Mouse (Mus musculus) kidney, postnatal 4 days (tissue): Measurements from ENCODE around the gene Abcc1.

Experiments used
- DNase-seq, 2 experiments: peaks; one replicate each; pipeline ENCODE4 v3.0.0; 2021; ENCODE audit warnings: mixed read lengths in 2 of 2

Gene Abcc1

GRCm38 (mm10) chr16:14444059-14444855 lies 82.9 kb downstream of the Abcc1 start:
- no peak for DNase-seq

GRCm38 (mm10) chr16:14445197-14445596 lies 83.8 kb downstream of the Abcc1 start:
- peak; percentile 7 to 18 for DNase-seq

GRCm38 (mm10) chr16:14447366-14447765 lies 86.0 kb downstream of the Abcc1 start:
- no peak for DNase-seq

GRCm38 (mm10) chr16:14448307-14448706 lies 86.9 kb downstream of the Abcc1 start:
- DNase-seq = no peak

GRCm38 (mm10) chr16:14449861-14450260 lies 88.5 kb downstream of the Abcc1 start:
- DNase-seq = no peak

- peak; percentile 38 to 65 for DNase-seq
Observed at GRCm38 (mm10) chr16:14451374-14452046, 90.2 kb downstream of the Abcc1 start.

GRCm38 (mm10) chr16:14462535-14462934 lies 101.2 kb downstream of the Abcc1 start:
- DNase-seq = no peak

GRCm38 (mm10) chr16:14465016-14465415 lies 103.7 kb downstream of the Abcc1 start:
- no peak for DNase-seq

GRCm38 (mm10) chr16:14468351-14468750 lies 107.0 kb downstream of the Abcc1 start:
- no peak for DNase-seq

- no peak for DNase-seq
Observed at GRCm38 (mm10) chr16:14468841-14469240, 107.5 kb downstream of the Abcc1 start.

- DNase-seq = no peak
Observed at GRCm38 (mm10) chr16:14472171-14472570, 110.8 kb downstream of the Abcc1 start.

- DNase-seq = no peak
Observed at GRCm38 (mm10) chr16:14473686-14474085, 112.3 kb downstream of the Abcc1 start.

- DNase-seq = no peak
Observed at GRCm38 (mm10) chr16:14475001-14475400, 113.6 kb downstream of the Abcc1 start.

- DNase-seq = no peak
Observed at GRCm38 (mm10) chr16:14476056-14476455, 114.7 kb downstream of the Abcc1 start.

- DNase-seq = no peak
Observed at GRCm38 (mm10) chr16:14476701-14477400, 115.5 kb downstream of the Abcc1 start.

- DNase-seq = no peak
Observed at GRCm38 (mm10) chr16:14477510-14478300, 116.3 kb downstream of the Abcc1 start.

- no peak for DNase-seq
Observed at GRCm38 (mm10) chr16:14479641-14480040, 118.3 kb downstream of the Abcc1 start.

- no peak for DNase-seq
Observed at GRCm38 (mm10) chr16:14483221-14483620, 121.9 kb downstream of the Abcc1 start.

GRCm38 (mm10) chr16:14493491-14494114 lies 132.2 kb downstream of the Abcc1 start:
- DNase-seq = no peak

GRCm38 (mm10) chr16:14501649-14502360 lies 140.4 kb downstream of the Abcc1 start:
- no peak for DNase-seq

GRCm38 (mm10) chr16:14506461-14506860 lies 145.1 kb downstream of the Abcc1 start:
- DNase-seq = no peak
